Mouse (Mus musculus) forebrain, postnatal 0 days (tissue): ENCODE measurements around the gene Stt3a. TPM values are rescaled to one million over a fixed set of nuclear protein-coding genes. Genes with fewer than 3 reads are reported as not detected.

Experiments
- ATAC-seq: fragments of 200-750 bp; cut with Nextera tagmentation; 2 replicates; pipeline ENCODE4 v1.8.0; 2017; ENCODE audit warnings: mild to moderate bottlenecking, moderate library complexity
- DNase-seq: peaks from one replicate; pipeline ENCODE4 v3.0.0-alpha.2; 2015
- H3K27ac ChIP-seq: fragments of 300-500 bp; sonication (generic); 2 replicates; pipeline ENCODE4 v1.5.1; 2014; ENCODE audit warnings: low read depth, mild to moderate bottlenecking, antibody characterized with exemption, low read length, moderate library complexity, mixed read lengths
- H3K27me3 ChIP-seq: fragments of 300-500 bp; sonication (generic); 2 replicates; pipeline ENCODE4 v1.6.1; 2014; ENCODE audit warnings: mild to moderate bottlenecking, low read length, mixed read lengths; ENCODE audit not compliant: insufficient read depth
- H3K36me3 ChIP-seq: fragments of 300-500 bp; sonication (generic); 2 replicates; pipeline ENCODE4 v1.6.1; 2014; ENCODE audit warnings: mild to moderate bottlenecking, moderate library complexity; ENCODE audit not compliant: insufficient read depth
- H3K4me1 ChIP-seq: fragments of 300-500 bp; sonication (generic); 2 replicates; pipeline ENCODE4 v1.6.1; 2014; ENCODE audit warnings: antibody characterized with exemption; ENCODE audit not compliant: insufficient read depth
- H3K4me2 ChIP-seq: fragments of 300-500 bp; sonication (generic); 2 replicates; pipeline ENCODE4 v1.6.1; 2014; ENCODE audit warnings: low read depth, mild to moderate bottlenecking, moderate library complexity
- H3K4me3 ChIP-seq: fragments of 300-500 bp; sonication (generic); 2 replicates; pipeline ENCODE4 v1.5.1; 2014; ENCODE audit warnings: low read depth, low read length, mixed read lengths
- H3K9ac ChIP-seq: fragments of 300-500 bp; sonication (generic); 2 replicates; pipeline ENCODE4 v1.6.1; 2014; ENCODE audit warnings: mild to moderate bottlenecking
- H3K9me3 ChIP-seq: fragments of 300-500 bp; sonication (generic); 2 replicates; pipeline ENCODE4 v1.6.1; 2016; ENCODE audit warnings: low read length
- CTCF ChIP-seq: sonication (generic); IDR thresholded peaks from 2 replicates; pipeline ENCODE4 v1.5.1; 2016; ENCODE audit warnings: antibody characterized with exemption, control low read depth, low read depth
- WGBS: fragments of 180-500 bp; shearing (Covaris S2); extraction: QIAGEN DNeasy Blood & Tissue Kit; methylation state at CpG from one replicate; pipeline ENCODE4 v1.1.7; 2014; 5-methylcytosine and 5-hydroxymethylcytosine counted together
- polyA plus RNA-seq: library from polyadenylated mRNA; unstranded; fragments of >200 nt; fragmentation: Nextera tagmentation; extraction: Ambion mirVana; gene quantifications from 2 replicates; pipeline ENCODE4 v1.2.1, GENCODE M21; 2015
- total RNA-seq: library from RNA; depleted of rRNA; stranded (reverse); fragments of >200 nt; gene quantifications from 2 replicates; pipeline ENCODE4 v1.2.3, GENCODE M21; 2014; rRNA removed

The Stt3a gene
- total and polyA plus RNA-seq, 2 experiments from 2014 or later, result 53.9 to 67.5 TPM

DNA sequence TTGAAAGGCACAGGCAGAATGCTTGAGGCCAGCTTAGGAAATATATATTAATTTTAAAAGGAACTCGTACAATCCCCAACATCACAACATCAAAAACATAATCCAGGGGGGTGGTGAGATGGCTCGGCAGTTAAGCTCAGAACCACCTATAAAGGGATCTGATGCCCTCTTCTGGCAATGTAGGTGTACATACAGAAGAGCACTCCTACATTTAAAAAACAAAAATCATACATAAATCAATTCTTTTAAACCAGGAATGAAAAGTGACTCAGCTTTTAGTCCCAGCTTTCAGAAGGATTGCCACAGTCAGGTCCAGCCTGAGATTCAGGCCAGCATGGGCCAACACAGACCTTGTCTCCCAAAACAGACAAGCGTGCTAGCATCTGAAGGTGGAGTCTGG is 50.9 kb downstream of the Stt3a start:
- ATAC-seq, result no peak; the same call in 1 of the 2 replicates
- DNase-seq, result peak; percentile 3
- no peak overlapping the region for H3K9ac ChIP-seq
- H3K27ac ChIP-seq, result no peak overlapping the region
- H3K27me3 ChIP-seq, result no peaks in the 10 kb centered on the region
- no peaks in the 10 kb centered on the region for H3K9me3 ChIP-seq
- WGBS, result 76% methylated on average over 3 of the region's 3 CpGs
- no peaks in the 10 kb centered on the region for H3K4me1 ChIP-seq
- peak; percentile 40 for TF ChIP-seq CTCF
- no peak overlapping the region for H3K4me2 ChIP-seq
- no peaks in the 10 kb centered on the region for H3K36me3 ChIP-seq
- no peak overlapping the region for H3K4me3 ChIP-seq

GRCm38 (mm10) chr9:36707304-36707703 is 60.2 kb downstream of the Stt3a start:
- no peak for TF ChIP-seq CTCF
- 91% methylated on average over 6 of the region's 6 CpGs for WGBS
- no peaks in the 10 kb centered on the region for H3K4me1 ChIP-seq
- no peak overlapping the region for H3K9ac ChIP-seq
- DNase-seq (no peak), ATAC-seq (no peak)
- no peaks in the 10 kb centered on the region for H3K9me3 ChIP-seq
- H3K27me3 ChIP-seq, result no peaks in the 10 kb centered on the region
- no peaks in the 10 kb centered on the region for H3K36me3 ChIP-seq
- H3K27ac ChIP-seq, result no peak overlapping the region
- H3K4me3 ChIP-seq, result no peak overlapping the region
- no peak overlapping the region for H3K4me2 ChIP-seq

DNA sequence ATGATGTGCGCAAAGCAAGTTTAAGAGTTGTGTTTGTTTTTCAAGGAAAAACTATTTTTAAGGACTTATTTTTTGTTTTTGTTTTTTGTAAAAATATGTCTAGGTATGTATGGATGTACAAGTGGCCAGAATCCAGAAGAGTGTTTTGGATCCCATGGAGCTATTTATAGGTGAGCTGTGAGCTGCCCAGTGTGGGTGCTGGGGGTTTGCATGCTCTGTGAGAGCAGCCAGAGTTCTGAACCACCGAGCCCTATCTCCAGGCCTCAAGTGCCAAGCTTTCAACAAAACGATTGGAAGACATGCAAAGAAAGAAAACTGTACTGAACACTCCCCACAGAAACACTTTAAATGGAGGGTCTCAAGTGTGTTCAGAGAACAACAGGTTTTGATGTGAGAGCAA is 61.6 kb downstream of the Stt3a start:
- Histone ChIP-seq H3K9ac (no peak overlapping the region), H3K9me3 (no peaks in the 10 kb centered on the region), H3K27me3 (no peaks in the 10 kb centered on the region), H3K4me1 (no peaks in the 10 kb centered on the region), H3K4me2 (no peak overlapping the region), H3K36me3 (no peaks in the 10 kb centered on the region), H3K4me3 (no peak overlapping the region), H3K27ac (no peak overlapping the region)
- TF ChIP-seq CTCF, result no peak
- DNase-seq (no peak), ATAC-seq (no peak)
- 85% methylated on average over 3 of the region's 3 CpGs for WGBS

- Histone ChIP-seq H3K4me3 (no peak overlapping the region), H3K4me2 (no peak overlapping the region), H3K27me3 (no peaks in the 10 kb centered on the region), H3K9ac (no peak overlapping the region), H3K36me3 (no peaks in the 10 kb centered on the region), H3K27ac (no peak overlapping the region), H3K4me1 (no peaks in the 10 kb centered on the region), H3K9me3 (no peaks in the 10 kb centered on the region)
- ATAC-seq (no peak), DNase-seq (no peak)
- WGBS, result 95% methylated on average over 10 of the region's 10 CpGs
- TF ChIP-seq CTCF, result no peak
Observed at GRCm38 (mm10) chr9:36694276-36694675, 73.2 kb downstream of the Stt3a start.

DNA sequence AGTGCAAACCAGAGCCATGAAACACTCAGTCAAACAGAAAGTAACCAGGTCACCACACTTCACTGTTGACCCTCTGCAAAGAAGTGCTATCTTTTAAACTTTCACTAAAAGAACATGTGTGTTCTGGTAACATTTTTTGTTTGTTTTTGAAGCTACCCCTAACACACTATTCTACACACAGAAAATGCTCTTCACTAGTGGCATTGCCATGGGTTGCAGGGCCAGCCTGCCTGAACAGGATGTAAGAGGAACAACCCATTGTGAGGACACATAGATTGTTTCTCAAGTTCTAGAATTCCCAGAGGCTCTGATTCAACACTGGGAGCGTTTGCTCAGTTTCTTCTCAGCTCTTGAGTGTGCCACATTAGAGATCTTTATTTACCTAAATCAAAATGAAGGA is 74.6 kb downstream of the Stt3a start, which contains the start of gene Acrv1:
Acrv1 (plus strand) TSS at position 301 of the 400 bp plus-strand sequence.
- Histone ChIP-seq H3K27ac (no peak within 1 kb of the TSS), H3K4me1 (no peaks in the 10 kb centered on the region), H3K9me3 (no peaks in the 10 kb centered on the region), H3K36me3 (no peaks in the 10 kb centered on the region), H3K27me3 (no peaks in the 10 kb centered on the region), H3K9ac (no peak within 1 kb of the TSS), H3K4me2 (no peak within 1 kb of the TSS), H3K4me3 (no peak within 1 kb of the TSS)
- 75% methylated on average over 1 of the region's 1 CpGs for WGBS
- DNase-seq (no peak), ATAC-seq (no peak)
- no peak for TF ChIP-seq CTCF

DNA sequence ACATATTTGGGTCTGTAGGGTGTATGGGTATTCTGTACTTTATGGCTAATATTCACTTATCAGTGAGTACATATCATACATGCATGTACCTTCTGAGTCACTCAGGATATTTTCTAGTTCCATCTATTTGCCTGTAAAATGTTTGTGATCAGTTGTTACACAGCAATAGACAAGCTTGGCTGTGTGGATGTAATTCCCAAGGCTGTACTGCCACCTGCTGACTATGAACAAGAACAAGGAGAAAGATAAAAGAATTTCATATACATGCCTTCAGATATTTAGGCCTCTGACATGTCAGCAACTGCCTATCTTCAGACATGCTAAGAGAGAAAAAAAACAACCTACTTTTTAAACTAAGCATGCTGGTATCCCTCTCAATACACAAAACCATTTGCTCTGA is 80.2 kb downstream of the Stt3a start:
- H3K4me1 ChIP-seq, result no peaks in the 10 kb centered on the region
- H3K4me3 ChIP-seq, result no peak overlapping the region
- no peaks in the 10 kb centered on the region for H3K27me3 ChIP-seq
- no peaks in the 10 kb centered on the region for H3K9me3 ChIP-seq
- no peak overlapping the region for H3K27ac ChIP-seq
- no peaks in the 10 kb centered on the region for H3K36me3 ChIP-seq
- H3K4me2 ChIP-seq, result no peak overlapping the region
- DNase-seq (peak; percentile 14), ATAC-seq (no peak)
- no peak overlapping the region for H3K9ac ChIP-seq
- peak; percentile 37 for TF ChIP-seq CTCF

DNA sequence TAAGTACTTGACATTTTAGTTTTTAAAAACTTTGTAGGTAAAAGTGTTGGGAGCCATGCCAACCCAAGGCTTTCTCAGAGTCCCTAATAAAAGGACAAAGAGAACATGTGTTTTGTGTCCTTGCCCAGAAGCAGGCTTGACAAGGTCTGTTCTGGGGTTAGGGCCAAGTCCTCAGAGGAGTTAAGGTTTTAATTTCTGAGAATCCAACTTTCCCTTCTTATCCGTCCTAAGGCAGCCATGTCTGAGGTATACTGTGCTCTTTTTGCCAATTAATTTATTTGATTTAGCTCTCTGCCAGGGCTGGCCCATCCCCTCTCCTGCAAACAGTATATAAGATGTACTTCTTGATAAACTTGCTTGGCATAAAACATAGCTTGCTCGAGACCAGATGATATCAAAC is 86.1 kb downstream of the Stt3a start:
- Histone ChIP-seq H3K4me1 (no peaks in the 10 kb centered on the region), H3K36me3 (no peaks in the 10 kb centered on the region), H3K9ac (no peak overlapping the region), H3K27me3 (no peaks in the 10 kb centered on the region), H3K9me3 (no peaks in the 10 kb centered on the region), H3K27ac (no peak overlapping the region), H3K4me3 (no peak overlapping the region), H3K4me2 (no peak overlapping the region)
- DNase-seq, result no peak
- no peak for TF ChIP-seq CTCF
- no peak for ATAC-seq
- WGBS, result 57% methylated on average over 2 of the region's 2 CpGs

Other genes starting within 250 kb of the Stt3a start
- not detected in 2 replicates for gene Gm5615, start 225.7 kb downstream of the Stt3a start, total RNA-seq
- gene Gm5615, start 225.7 kb downstream of the Stt3a start, polyA plus RNA-seq, result not detected in 2 replicates
- gene Gm17689, start 185.0 kb downstream of the Stt3a start, total RNA-seq, result not detected in 2 replicates
- gene Gm17689, start 185.0 kb downstream of the Stt3a start, polyA plus RNA-seq, result not detected in 2 replicates
- not detected in 2 replicates for gene A630095E13Rik, start 124.3 kb downstream of the Stt3a start, total RNA-seq
- not detected in 2 replicates for gene A630095E13Rik, start 124.3 kb downstream of the Stt3a start, polyA plus RNA-seq
- gene Acrv1, start 74.5 kb downstream of the Stt3a start, total RNA-seq, result not detected in 2 replicates
- not detected in 2 replicates for gene Acrv1, start 74.5 kb downstream of the Stt3a start, polyA plus RNA-seq
- gene Chek1, start 40.6 kb downstream of the Stt3a start, total RNA-seq, result 3.2 and 5.7 TPM in 2 replicates
- 3.4 and 3.8 TPM in 2 replicates for gene Chek1, start 40.6 kb downstream of the Stt3a start, polyA plus RNA-seq
- 93.8 and 103 TPM in 2 replicates for gene Ei24, start 29.7 kb upstream of the Stt3a start, total RNA-seq
- gene Ei24, start 29.7 kb upstream of the Stt3a start, polyA plus RNA-seq, result 101 and 112 TPM in 2 replicates
- gene Fez1, start 54.2 kb upstream of the Stt3a start, total RNA-seq, result 586 and 786 TPM in 2 replicates
- gene Fez1, start 54.2 kb upstream of the Stt3a start, polyA plus RNA-seq, result 644 and 657 TPM in 2 replicates